Mouse (Mus musculus): ENCODE measurements around the gene Gm26558. TPM values are rescaled to one million over a fixed set of nuclear protein-coding genes. Genes with fewer than 3 reads are reported as not detected.

Gm26558 gene
- total and polyA plus RNA-seq, 3 experiments: not detected

DNA sequence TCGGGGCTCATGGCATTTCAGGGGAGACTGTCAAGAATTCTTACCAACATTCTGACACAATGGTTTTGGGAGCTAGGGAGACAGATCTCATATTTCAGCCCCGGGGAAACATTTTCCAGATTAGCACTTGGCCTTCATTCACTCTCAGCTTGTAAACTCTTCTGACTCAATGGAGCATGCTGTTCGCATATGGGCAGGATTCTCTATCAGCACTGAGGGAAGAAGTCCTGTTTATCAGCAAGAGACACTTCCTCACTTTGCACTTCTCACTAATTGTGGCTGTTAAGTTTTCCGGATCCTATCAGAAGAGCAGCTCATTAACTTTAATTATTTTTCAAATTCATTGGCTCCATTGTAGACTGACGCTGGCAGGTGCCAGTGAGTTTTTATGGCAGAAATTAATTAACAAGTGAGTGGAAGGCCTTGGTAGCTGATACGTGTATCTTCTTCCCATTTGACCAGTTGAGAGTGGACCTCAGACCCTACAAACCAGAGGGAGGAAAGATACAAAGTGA is 16.6 kb downstream of the Gm26558 start:
- Histone ChIP-seq H3K79me2 (replicated peaks; ENCODE audit: control insufficient read depth, insufficient read depth, low read length) (no peaks in the 10 kb centered on the region), H3K36me3 (ENCODE audit: control insufficient read depth, insufficient read depth, low read length) (no peaks in the 10 kb centered on the region), H3K4me3 (no peak overlapping the region), H3K9ac (ENCODE audit: low read depth, low read length) (no peak overlapping the region), H3K4me1 (ENCODE audit: control insufficient read depth, insufficient read depth, low read length) (no peaks in the 10 kb centered on the region; the same call in 1 of the 2 replicates), H3K27me3 (ENCODE audit: control insufficient read depth, insufficient read depth, low read length) (no peaks in the 10 kb centered on the region), H3K27ac (no peak overlapping the region)
- TF ChIP-seq POLR2A (IDR thresholded peaks at IDR 0.05; ENCODE audit: insufficient read depth, low read depth, low read length): no peak
- TF ChIP-seq CTCF (IDR thresholded peaks at IDR 0.05): no peak
- TF ChIP-seq EP300 (IDR thresholded peaks at IDR 0.05; ENCODE audit: insufficient read depth, low read depth, low read length): no peak
- no peak for DNase-seq
- intact Hi-C loops (cut with DNase I): no loop called here
- 60% methylated on average over 6 of the region's 6 CpGs for WGBS

DNA sequence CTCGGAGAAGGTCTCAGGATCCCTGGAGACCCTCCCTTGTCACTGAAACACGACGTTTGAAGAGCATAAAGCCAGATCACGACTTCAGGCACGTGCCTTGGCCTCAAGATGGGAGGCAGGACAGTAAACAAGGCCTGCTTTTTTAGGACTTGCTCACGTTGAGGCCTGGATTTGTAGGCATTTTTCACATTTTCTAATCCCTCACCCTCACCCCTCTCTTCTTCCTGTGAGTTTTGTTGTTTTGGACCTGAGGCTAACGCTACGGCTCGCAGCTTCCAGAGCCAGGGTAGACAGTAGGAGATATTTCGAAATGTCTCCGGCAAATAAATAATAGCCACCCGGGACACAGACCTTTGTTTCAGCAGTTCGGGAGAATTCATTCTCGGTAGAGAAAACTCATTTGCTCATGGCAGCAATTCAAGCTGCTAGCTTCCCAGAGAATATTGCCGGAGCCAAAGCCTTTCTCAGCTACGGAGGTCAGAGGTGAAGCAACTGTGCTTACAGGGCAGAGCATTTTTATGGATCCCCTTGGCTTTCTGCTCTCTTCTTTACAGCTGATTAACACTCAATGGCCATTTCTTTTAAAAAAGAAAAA is 18.8 kb downstream of the Gm26558 start:
- no peaks in the 10 kb centered on the region for H3K79me2 ChIP-seq (replicated peaks; ENCODE audit: control insufficient read depth, insufficient read depth, low read length)
- H3K27ac ChIP-seq: no peak overlapping the region
- H3K4me1 ChIP-seq (ENCODE audit: control insufficient read depth, insufficient read depth, low read length): no peaks in the 10 kb centered on the region; the same call in 1 of the 2 replicates
- intact Hi-C loops (cut with DNase I): no loop called here
- TF ChIP-seq CTCF (IDR thresholded peaks at IDR 0.05) (no peak), POLR2A (IDR thresholded peaks at IDR 0.05; ENCODE audit: insufficient read depth, low read depth, low read length) (no peak), EP300 (IDR thresholded peaks at IDR 0.05; ENCODE audit: insufficient read depth, low read depth, low read length) (no peak)
- 72% methylated on average over 16 of the region's 16 CpGs for WGBS
- no peak overlapping the region for H3K9ac ChIP-seq (ENCODE audit: low read depth, low read length)
- H3K36me3 ChIP-seq (ENCODE audit: control insufficient read depth, insufficient read depth, low read length): no peaks in the 10 kb centered on the region
- H3K27me3 ChIP-seq (ENCODE audit: control insufficient read depth, insufficient read depth, low read length): no peaks in the 10 kb centered on the region
- H3K4me3 ChIP-seq: no peak overlapping the region
- no peak for DNase-seq

DNA sequence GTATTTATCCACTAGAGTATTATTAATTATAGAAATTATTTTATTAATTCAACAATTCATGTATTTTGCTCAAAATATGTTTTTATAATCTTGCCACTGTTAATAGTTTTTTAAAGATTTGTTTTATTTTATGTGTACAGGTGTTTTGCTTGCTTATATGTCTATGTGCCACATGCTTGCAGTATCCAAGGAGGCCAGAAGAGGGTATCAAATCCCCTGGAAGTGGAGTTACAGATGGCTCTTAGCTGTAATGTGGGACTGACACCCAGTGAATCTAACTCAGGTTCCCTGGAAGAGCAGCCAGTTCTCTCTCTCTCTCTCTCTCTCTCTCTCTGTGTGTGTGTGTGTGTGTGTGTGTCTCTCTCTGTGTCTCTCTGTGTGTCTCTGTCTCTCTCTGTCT is 20.9 kb downstream of the Gm26558 start:
- Histone ChIP-seq H3K9ac (ENCODE audit: low read depth, low read length) (no peak overlapping the region), H3K4me1 (ENCODE audit: control insufficient read depth, insufficient read depth, low read length) (no peaks in the 10 kb centered on the region; the same call in 1 of the 2 replicates), H3K79me2 (replicated peaks; ENCODE audit: control insufficient read depth, insufficient read depth, low read length) (no peaks in the 10 kb centered on the region), H3K27ac (no peak overlapping the region), H3K4me3 (no peak overlapping the region), H3K27me3 (ENCODE audit: control insufficient read depth, insufficient read depth, low read length) (no peaks in the 10 kb centered on the region), H3K36me3 (ENCODE audit: control insufficient read depth, insufficient read depth, low read length) (no peaks in the 10 kb centered on the region)
- TF ChIP-seq POLR2A (IDR thresholded peaks at IDR 0.05; ENCODE audit: insufficient read depth, low read depth, low read length): no peak
- TF ChIP-seq CTCF (IDR thresholded peaks at IDR 0.05): 0 out of 2 replicates have a peak, but pooled peaks have one; percentile 7
- DNase-seq: no peak
- intact Hi-C loops (cut with DNase I): no loop called here

DNA sequence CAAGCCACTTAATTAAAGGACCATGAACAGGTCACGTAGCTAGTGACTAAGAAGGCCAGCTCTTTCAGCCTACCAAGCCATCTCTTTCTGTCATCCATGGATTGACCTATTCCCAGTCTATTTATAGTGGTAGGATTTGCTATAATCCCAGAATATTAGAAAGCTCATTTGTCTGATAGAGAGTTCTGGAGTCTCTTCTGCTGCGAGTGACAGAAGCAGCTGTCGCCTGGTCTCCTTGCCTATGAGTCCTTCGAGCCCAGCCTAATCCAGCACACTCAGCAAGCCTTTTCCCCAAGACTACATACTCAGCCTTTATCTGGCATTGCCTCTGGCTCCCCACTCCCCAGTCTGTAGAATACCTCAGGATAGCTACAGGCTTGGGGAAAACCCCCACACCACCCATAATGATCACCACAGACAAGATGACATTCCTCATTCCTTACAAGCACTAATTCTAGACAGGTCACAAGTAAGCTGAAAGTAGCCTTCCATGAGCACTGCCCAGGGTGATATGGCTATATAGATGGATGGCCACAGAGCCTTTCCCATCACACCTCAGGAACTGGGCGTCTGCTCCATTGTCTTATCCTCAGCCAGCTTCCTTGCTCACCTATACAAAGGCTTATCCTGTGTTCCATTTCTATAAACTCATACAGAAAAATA is 27.7 kb downstream of the Gm26558 start:
- intact Hi-C loops (cut with DNase I): no loop called here
- H3K27ac ChIP-seq: no peak overlapping the region
- no peaks in the 10 kb centered on the region for H3K36me3 ChIP-seq (ENCODE audit: control insufficient read depth, insufficient read depth, low read length)
- 81% methylated on average over 5 of the region's 5 CpGs for WGBS
- TF ChIP-seq POLR2A (IDR thresholded peaks at IDR 0.05; ENCODE audit: insufficient read depth, low read depth, low read length) (no peak), CTCF (IDR thresholded peaks at IDR 0.05) (no peak), EP300 (IDR thresholded peaks at IDR 0.05; ENCODE audit: insufficient read depth, low read depth, low read length) (no peak)
- H3K27me3 ChIP-seq (ENCODE audit: control insufficient read depth, insufficient read depth, low read length): no peaks in the 10 kb centered on the region
- H3K4me1 ChIP-seq (ENCODE audit: control insufficient read depth, insufficient read depth, low read length): no peaks in the 10 kb centered on the region
- DNase-seq: no peak
- H3K9ac ChIP-seq (ENCODE audit: low read depth, low read length): no peak overlapping the region
- H3K4me3 ChIP-seq: no peak overlapping the region
- no peaks in the 10 kb centered on the region for H3K79me2 ChIP-seq (replicated peaks; ENCODE audit: control insufficient read depth, insufficient read depth, low read length)

DNA sequence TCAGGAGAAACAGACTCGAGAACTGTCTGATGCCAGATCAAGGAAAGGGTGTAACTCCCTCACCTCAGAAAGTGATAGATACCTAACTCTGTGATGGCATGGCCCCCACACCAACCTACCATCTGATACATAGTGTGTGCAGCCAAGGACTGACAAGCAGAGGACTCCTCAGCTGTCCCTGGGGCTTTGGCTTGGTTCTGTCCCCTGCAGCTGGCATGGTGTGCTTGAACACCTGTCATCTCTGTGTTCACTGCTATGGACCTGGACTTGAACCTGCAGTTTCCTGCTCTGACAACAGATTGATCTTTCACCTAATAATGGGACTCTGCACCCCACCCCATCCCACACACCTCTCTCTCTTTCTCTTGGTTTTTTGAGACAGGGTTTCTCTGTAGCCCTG is 29.5 kb downstream of the Gm26558 start:
- Histone ChIP-seq H3K9ac (ENCODE audit: low read depth, low read length) (no peak overlapping the region), H3K4me3 (no peak overlapping the region), H3K4me1 (ENCODE audit: control insufficient read depth, insufficient read depth, low read length) (no peaks in the 10 kb centered on the region), H3K27ac (no peak overlapping the region), H3K36me3 (ENCODE audit: control insufficient read depth, insufficient read depth, low read length) (no peaks in the 10 kb centered on the region), H3K79me2 (replicated peaks; ENCODE audit: control insufficient read depth, insufficient read depth, low read length) (no peaks in the 10 kb centered on the region), H3K27me3 (ENCODE audit: control insufficient read depth, insufficient read depth, low read length) (no peaks in the 10 kb centered on the region)
- WGBS: 70% methylated on average over 1 of the region's 1 CpGs
- intact Hi-C loops (cut with DNase I): no loop called here
- TF ChIP-seq EP300 (IDR thresholded peaks at IDR 0.05; ENCODE audit: insufficient read depth, low read depth, low read length) (no peak), POLR2A (IDR thresholded peaks at IDR 0.05; ENCODE audit: insufficient read depth, low read depth, low read length) (no peak), CTCF (IDR thresholded peaks at IDR 0.05) (no peak)
- DNase-seq: no peak

DNA sequence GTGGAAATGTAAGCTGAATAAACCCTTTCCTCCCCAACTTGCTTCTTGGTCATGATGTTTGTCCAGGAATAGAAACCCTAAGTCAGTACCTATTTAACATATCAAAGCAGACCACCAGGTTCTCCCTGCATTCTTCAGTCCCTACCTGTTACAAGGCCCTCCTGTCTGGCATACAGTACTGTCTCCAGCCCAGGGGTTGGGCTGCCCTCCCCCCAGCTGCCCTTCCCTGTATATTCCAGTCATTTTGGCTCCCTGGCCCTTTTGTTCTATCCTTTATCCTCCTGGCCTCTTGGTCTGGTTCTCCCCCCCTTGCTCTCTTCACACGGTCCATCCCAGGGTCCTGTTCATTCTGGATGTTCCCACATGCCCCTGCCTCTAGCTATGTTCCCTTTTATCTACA is 30.6 kb downstream of the Gm26558 start:
- 95% methylated on average over 1 of the region's 1 CpGs for WGBS
- Histone ChIP-seq H3K27me3 (ENCODE audit: control insufficient read depth, insufficient read depth, low read length) (no peaks in the 10 kb centered on the region), H3K27ac (no peak overlapping the region), H3K36me3 (ENCODE audit: control insufficient read depth, insufficient read depth, low read length) (no peaks in the 10 kb centered on the region), H3K4me3 (no peak overlapping the region), H3K4me1 (ENCODE audit: control insufficient read depth, insufficient read depth, low read length) (no peaks in the 10 kb centered on the region), H3K79me2 (replicated peaks; ENCODE audit: control insufficient read depth, insufficient read depth, low read length) (no peaks in the 10 kb centered on the region), H3K9ac (ENCODE audit: low read depth, low read length) (no peak overlapping the region)
- no peak for TF ChIP-seq CTCF (IDR thresholded peaks at IDR 0.05)
- TF ChIP-seq POLR2A (IDR thresholded peaks at IDR 0.05; ENCODE audit: insufficient read depth, low read depth, low read length): no peak
- TF ChIP-seq EP300 (IDR thresholded peaks at IDR 0.05; ENCODE audit: insufficient read depth, low read depth, low read length): no peak
- intact Hi-C loops (cut with DNase I): no loop called here
- no peak for DNase-seq
